Mouse (Mus musculus) brain, embryonic 18.5 days (tissue): ENCODE measurements at regions not wholly inside any gene's neighbourhood (a gene's known extent, or its start where the extent isn't known, plus 50 kb on each side); places are given as distances from the start of the nearest gene placed in this dataset.

ENCODE experiments used
- DNase-seq: peaks from one replicate; pipeline ENCODE4 v3.0.0-alpha.2; 2012; ENCODE audit warnings: low read depth, low spot score

GRCm38 (mm10) chr6:12140596-12140995 lies 233.0 kb downstream of the Phf14 start:
- no peak for DNase-seq

GRCm38 (mm10) chr6:12145216-12145615 lies 237.6 kb downstream of the Phf14 start:
- DNase-seq: peak; percentile 57

GRCm38 (mm10) chr6:12150613-12151333 lies 243.2 kb downstream of the Phf14 start:
- no peak for DNase-seq

GRCm38 (mm10) chr6:12163971-12164370 lies 256.4 kb downstream of the Phf14 start:
- no peak for DNase-seq

- DNase-seq: no peak
These were observed 260.9 kb downstream of the Phf14 start for GRCm38 (mm10) chr6:12168533-12168932.

GRCm38 (mm10) chr6:12169431-12169830 lies 261.8 kb downstream of the Phf14 start:
- DNase-seq: no peak

GRCm38 (mm10) chr6:12170722-12171121 lies 263.1 kb downstream of the Phf14 start:
- DNase-seq: no peak

GRCm38 (mm10) chr6:12171189-12171588 lies 263.6 kb downstream of the Phf14 start:
- DNase-seq: no peak

- DNase-seq: peak; percentile 34
These were observed 270.4 kb downstream of the Phf14 start for GRCm38 (mm10) chr6:12177996-12178395.

GRCm38 (mm10) chr6:12180951-12181350 lies 273.3 kb downstream of the Phf14 start:
- DNase-seq: no peak

GRCm38 (mm10) chr6:12210190-12210589 lies 302.6 kb downstream of the Phf14 start:
- no peak for DNase-seq

GRCm38 (mm10) chr6:12214526-12215177 lies 307.0 kb downstream of the Phf14 start:
- DNase-seq: no peak

GRCm38 (mm10) chr6:12215178-12215553 lies 307.6 kb downstream of the Phf14 start:
- no peak for DNase-seq

GRCm38 (mm10) chr6:12244151-12244550 lies 336.5 kb downstream of the Phf14 start:
- DNase-seq: no peak

GRCm38 (mm10) chr6:12247975-12248374 lies 340.4 kb downstream of the Phf14 start:
- no peak for DNase-seq

GRCm38 (mm10) chr6:12248599-12248998 lies 341.0 kb downstream of the Phf14 start:
- DNase-seq: no peak

GRCm38 (mm10) chr6:12254507-12254906 lies 346.9 kb downstream of the Phf14 start:
- DNase-seq: no peak

GRCm38 (mm10) chr6:12255434-12255833 lies 347.8 kb downstream of the Phf14 start:
- DNase-seq: no peak

- no peak for DNase-seq
These were observed 350.7 kb downstream of the Phf14 start for GRCm38 (mm10) chr6:12258273-12258672.

- DNase-seq: no peak
These were observed 351.4 kb downstream of the Phf14 start for GRCm38 (mm10) chr6:12258940-12259481.

GRCm38 (mm10) chr6:12259629-12260028 lies 352.0 kb downstream of the Phf14 start:
- no peak for DNase-seq

GRCm38 (mm10) chr6:12260325-12261076 lies 352.9 kb downstream of the Phf14 start:
- DNase-seq: peak; percentile 64
